Mouse (Mus musculus) forebrain, embryonic 10.5 days (tissue): ENCODE measurements around the gene Birc2. TPM values are rescaled to one million over a fixed set of nuclear protein-coding genes. Genes with fewer than 3 reads are reported as not detected.
A peak's percentile ranks its signal among the peaks of the same experiment; 100 is the strongest.

Experiments
- DNase-seq: peaks from one replicate; pipeline ENCODE4 v3.0.0-alpha.2; 2017; ENCODE audit warnings: low spot score; ENCODE audit errors: extremely low spot score
- H3K27ac ChIP-seq: fragments of 300-500 bp; sonication (generic); 2 replicates; pipeline ENCODE4 v1.5.1; 2016; ENCODE audit warnings: mild to moderate bottlenecking
- H3K27me3 ChIP-seq: fragments of 300-500 bp; sonication (generic); 2 replicates; pipeline ENCODE4 v1.6.1; 2016; ENCODE audit warnings: mild to moderate bottlenecking; ENCODE audit not compliant: poor library complexity, severe bottlenecking
- H3K36me3 ChIP-seq: fragments of 300-500 bp; sonication (generic); replicated peaks from 2 replicates; pipeline ENCODE4 v1.6.1; 2016; ENCODE audit warnings: mild to moderate bottlenecking, moderate library complexity
- H3K4me1 ChIP-seq: fragments of 300-500 bp; sonication (generic); 2 replicates; pipeline ENCODE4 v1.6.1; 2016
- H3K4me3 ChIP-seq: fragments of 300-500 bp; sonication (generic); 2 replicates; pipeline ENCODE4 v1.5.1; 2016; ENCODE audit warnings: mild to moderate bottlenecking, moderate library complexity
- H3K9me3 ChIP-seq: fragments of 300-500 bp; sonication (generic); 2 replicates; pipeline ENCODE4 v1.6.1; 2016; ENCODE audit warnings: mild to moderate bottlenecking, moderate library complexity
- WGBS: fragments of 180-500 bp; shearing (Covaris S2); methylation state at CpG from one replicate; pipeline ENCODE4 v1.1.7; 2016; 5-methylcytosine and 5-hydroxymethylcytosine counted together
- microRNA-seq: library from miRNA; unstranded; fragments of <30 nt; microRNA quantifications from one replicate; pipeline ENCODE4, GENCODE M21; 2017
- polyA plus RNA-seq: library from polyadenylated mRNA; unstranded; fragments of >200 nt; fragmentation: Nextera tagmentation; extraction: Ambion mirVana; gene quantifications from 2 replicates; pipeline ENCODE4 v1.2.1, GENCODE M21; 2016

Gene Birc2
- polyA plus RNA-seq, 1 experiment from 2014 or later = 34.0 TPM

- H3K27me3 ChIP-seq = no peaks in the 10 kb centered on the region
- 100% methylated on average over 1 of the region's 1 CpGs for WGBS
- H3K4me3 ChIP-seq = no peak overlapping the region
- no peaks in the 10 kb centered on the region for H3K9me3 ChIP-seq
- DNase-seq = no peak
- H3K4me1 ChIP-seq = no peaks in the 10 kb centered on the region; the same call in 1 of the 2 replicates
- no peak overlapping the region for H3K27ac ChIP-seq
- peaks cover 58% of the 10 kb centered on the region for H3K36me3 ChIP-seq
Observed at GRCm38 (mm10) chr9:7776940-7777339, 59.9 kb downstream of the Birc2 start.

DNA sequence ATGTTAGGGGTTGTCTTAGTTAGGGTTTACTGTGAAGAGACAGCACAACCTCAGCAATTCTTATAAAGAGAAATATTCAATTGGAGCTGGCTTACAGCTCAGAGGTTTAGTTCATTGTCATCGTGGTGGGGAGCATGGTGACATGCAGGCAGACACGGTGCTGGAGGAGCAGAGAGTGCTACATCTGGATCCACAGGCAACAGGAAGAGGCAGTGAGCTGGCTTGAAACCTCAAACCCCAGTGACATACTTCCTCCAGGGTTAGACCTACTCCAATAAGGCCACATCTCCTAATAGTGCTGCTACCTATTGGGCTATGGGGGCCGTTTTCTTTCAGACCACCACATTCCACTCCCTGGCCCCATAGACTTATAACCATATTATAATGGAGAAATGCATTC lies 60.9 kb downstream of the Birc2 start:
- H3K27me3 ChIP-seq = no peaks in the 10 kb centered on the region
- no peaks in the 10 kb centered on the region for H3K9me3 ChIP-seq
- 84% methylated on average over 3 of the region's 3 CpGs for WGBS
- DNase-seq = no peak
- H3K4me3 ChIP-seq = no peak overlapping the region
- H3K36me3 ChIP-seq = peaks cover 52% of the 10 kb centered on the region
- H3K4me1 ChIP-seq = no peaks in the 10 kb centered on the region; the same call in 1 of the 2 replicates
- no peak overlapping the region for H3K27ac ChIP-seq

- H3K9me3 ChIP-seq = no peaks in the 10 kb centered on the region
- no peaks in the 10 kb centered on the region for H3K27me3 ChIP-seq
- H3K36me3 ChIP-seq = peaks cover 60% of the 10 kb centered on the region
- no peak for DNase-seq
- H3K4me1 ChIP-seq = no peaks in the 10 kb centered on the region; the same call in 1 of the 2 replicates
- no peak overlapping the region for H3K4me3 ChIP-seq
- no peak overlapping the region for H3K27ac ChIP-seq
- WGBS = 93% methylated on average over 2 of the region's 2 CpGs
Observed at GRCm38 (mm10) chr9:7775011-7775410, 61.9 kb downstream of the Birc2 start.

GRCm38 (mm10) chr9:7774538-7774937 lies 62.3 kb downstream of the Birc2 start:
- no peak overlapping the region for H3K27ac ChIP-seq
- DNase-seq = no peak
- WGBS = 93% methylated on average over 10 of the region's 10 CpGs
- H3K4me3 ChIP-seq = no peak overlapping the region
- no peaks in the 10 kb centered on the region; the same call in 1 of the 2 replicates for H3K4me1 ChIP-seq
- no peaks in the 10 kb centered on the region for H3K9me3 ChIP-seq
- peaks cover 64% of the 10 kb centered on the region for H3K36me3 ChIP-seq
- no peaks in the 10 kb centered on the region for H3K27me3 ChIP-seq

DNA sequence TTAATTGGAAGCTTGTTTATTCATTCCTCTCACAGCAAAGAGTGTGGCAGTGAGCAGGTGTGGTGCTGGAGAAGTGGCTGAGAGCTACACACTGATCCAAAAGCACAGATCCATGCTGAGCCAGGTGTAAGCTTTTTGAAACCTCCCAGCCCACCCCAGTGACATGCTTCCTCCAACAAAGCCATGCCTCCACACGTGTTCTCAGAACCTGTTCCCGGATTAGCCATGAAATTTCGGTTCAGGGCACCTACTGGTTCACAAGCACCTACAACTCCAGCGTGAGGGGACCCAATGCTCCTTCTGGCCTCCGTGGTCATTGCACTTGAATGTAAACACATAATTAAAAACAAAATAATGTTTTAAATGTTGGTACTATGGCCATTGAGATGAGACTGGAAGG lies 63.2 kb downstream of the Birc2 start:
- H3K36me3 ChIP-seq = peaks cover 66% of the 10 kb centered on the region
- no peaks in the 10 kb centered on the region; the same call in 1 of the 2 replicates for H3K4me1 ChIP-seq
- H3K27me3 ChIP-seq = no peaks in the 10 kb centered on the region
- DNase-seq = no peak
- 94% methylated on average over 5 of the region's 5 CpGs for WGBS
- H3K4me3 ChIP-seq = no peak overlapping the region
- no peaks in the 10 kb centered on the region for H3K9me3 ChIP-seq
- no peak overlapping the region for H3K27ac ChIP-seq

DNA sequence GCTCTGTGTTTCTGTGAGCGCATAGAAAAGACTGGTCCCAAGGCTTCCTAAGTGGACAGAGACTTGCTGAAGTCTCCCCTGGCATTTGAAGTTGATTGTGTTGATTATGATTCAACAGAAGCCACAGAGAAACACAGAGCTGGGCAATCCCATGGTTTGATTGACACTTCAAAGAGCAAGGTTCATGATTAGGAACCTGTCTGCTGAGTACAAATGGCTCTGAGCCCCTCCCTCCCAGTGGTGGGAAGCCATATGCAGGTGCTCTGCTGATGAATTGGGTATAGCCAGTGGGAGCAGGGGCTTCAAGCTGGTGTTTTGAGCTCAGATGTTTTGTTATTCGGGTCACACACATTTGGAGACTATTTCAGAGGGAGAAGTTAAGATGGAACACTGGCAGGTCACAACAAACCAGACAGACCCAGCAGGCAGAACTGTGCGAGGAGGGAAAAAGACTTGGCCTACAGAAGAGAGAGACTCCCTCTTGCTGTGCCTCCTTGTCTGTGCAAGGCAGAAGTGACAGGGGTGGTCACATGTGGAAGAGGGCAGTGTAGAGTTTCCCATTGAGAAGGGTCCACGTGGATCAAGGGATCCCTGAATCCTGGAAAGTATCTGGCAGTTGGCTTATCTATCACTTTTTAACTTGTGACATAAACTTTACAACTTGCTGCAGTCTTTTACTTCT lies 64.0 kb downstream of the Birc2 start:
- H3K27me3 ChIP-seq = no peaks in the 10 kb centered on the region
- H3K4me3 ChIP-seq = no peak overlapping the region
- H3K36me3 ChIP-seq = peaks cover 68% of the 10 kb centered on the region
- no peak for DNase-seq
- H3K4me1 ChIP-seq = peaks cover under 1% of the 10 kb centered on the region
- H3K9me3 ChIP-seq = no peaks in the 10 kb centered on the region
- 82% methylated on average over 4 of the region's 4 CpGs for WGBS
- no peak overlapping the region for H3K27ac ChIP-seq

DNA sequence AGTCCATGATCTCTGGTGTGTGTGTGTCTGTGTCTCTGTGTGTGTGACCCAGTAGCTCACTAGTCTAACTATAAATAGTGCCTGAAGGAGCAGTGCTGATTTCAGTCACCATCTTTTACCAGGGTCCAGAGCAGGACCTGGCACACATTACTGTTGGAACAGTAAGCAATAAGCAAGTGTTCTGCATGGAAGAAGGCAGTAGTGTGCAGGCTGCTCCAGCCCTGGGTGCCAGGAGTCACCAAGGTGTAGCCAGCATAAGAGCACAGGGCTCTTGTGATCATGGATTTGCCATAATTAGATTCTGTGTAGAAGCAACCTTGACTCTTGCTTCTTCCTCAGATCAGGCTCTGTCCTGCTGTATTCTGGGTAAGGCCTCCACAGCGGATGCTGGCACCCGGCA lies 64.5 kb downstream of the Birc2 start:
- 89% methylated on average over 2 of the region's 2 CpGs for WGBS
- no peak overlapping the region for H3K27ac ChIP-seq
- no peaks in the 10 kb centered on the region for H3K9me3 ChIP-seq
- no peak for DNase-seq
- H3K27me3 ChIP-seq = no peaks in the 10 kb centered on the region
- no peak overlapping the region for H3K4me3 ChIP-seq
- peaks cover 6% of the 10 kb centered on the region for H3K4me1 ChIP-seq
- H3K36me3 ChIP-seq = peaks cover 68% of the 10 kb centered on the region

DNA sequence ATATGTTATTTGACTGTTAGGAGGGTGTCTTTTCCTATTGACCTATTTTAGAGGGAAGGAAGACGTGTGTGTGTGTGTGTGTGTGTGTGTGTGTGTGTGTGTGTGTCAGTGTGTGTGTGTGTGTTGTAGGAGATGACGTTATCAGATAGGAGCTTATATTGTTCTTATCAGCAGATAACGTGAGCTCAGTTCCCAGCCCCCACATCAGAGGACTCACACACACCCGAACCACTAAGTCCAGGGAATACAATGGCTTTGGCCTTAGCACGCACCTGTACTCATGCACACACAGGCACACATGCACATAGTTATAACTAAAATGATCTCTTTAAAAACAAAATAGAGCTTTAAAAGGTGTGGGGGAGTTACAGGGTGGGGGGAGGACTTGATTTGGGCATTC lies 67.4 kb downstream of the Birc2 start:
- H3K27ac ChIP-seq = no peak overlapping the region
- no peaks in the 10 kb centered on the region for H3K27me3 ChIP-seq
- H3K4me3 ChIP-seq = no peak overlapping the region
- H3K9me3 ChIP-seq = no peaks in the 10 kb centered on the region
- H3K36me3 ChIP-seq = peaks cover 56% of the 10 kb centered on the region
- H3K4me1 ChIP-seq = peaks cover 33% of the 10 kb centered on the region
- whole genome bisulfite sequencing = 89% methylated on average over 5 of the region's 5 CpGs
- DNase-seq = no peak

GRCm38 (mm10) chr9:7769081-7769480 lies 67.8 kb downstream of the Birc2 start:
- Histone ChIP-seq H3K4me1 (peaks cover 34% of the 10 kb centered on the region), H3K9me3 (no peaks in the 10 kb centered on the region), H3K27ac (no peak overlapping the region), H3K27me3 (no peaks in the 10 kb centered on the region), H3K36me3 (peaks cover 52% of the 10 kb centered on the region), H3K4me3 (no peak overlapping the region)
- 80% methylated on average over 4 of the region's 4 CpGs for WGBS
- no peak for DNase-seq

Small RNA genes lying within 50 kb of the gene (microRNA-seq; reads per million reads assigned to microRNA genes)
- 18.9 reads per million, percentile 30 among the genes with 10 or more reads in this experiment for gene Mir5618

Other genes starting within 250 kb of the Birc2 start
- gene Mmp20, start 208.8 kb downstream of the Birc2 start, polyA plus RNA-seq = not detected in 2 replicates
- not detected in 2 replicates for gene Mmp7, start 145.0 kb downstream of the Birc2 start, polyA plus RNA-seq
- gene Tmem123, start 73.0 kb downstream of the Birc2 start, polyA plus RNA-seq = 104 and 115 TPM in 2 replicates
- gene Birc3, start 36.1 kb upstream of the Birc2 start, polyA plus RNA-seq = 3.7 TPM in 2 replicates
- gene Yap1, start 167.5 kb upstream of the Birc2 start, polyA plus RNA-seq = 34.5 and 36.8 TPM in 2 replicates
- 18.5 and 19.4 TPM in 2 replicates for gene Cfap300, start 205.8 kb upstream of the Birc2 start, polyA plus RNA-seq